Mouse (Mus musculus): ENCODE measurements around the gene Crocc.

The Crocc gene

DNA sequence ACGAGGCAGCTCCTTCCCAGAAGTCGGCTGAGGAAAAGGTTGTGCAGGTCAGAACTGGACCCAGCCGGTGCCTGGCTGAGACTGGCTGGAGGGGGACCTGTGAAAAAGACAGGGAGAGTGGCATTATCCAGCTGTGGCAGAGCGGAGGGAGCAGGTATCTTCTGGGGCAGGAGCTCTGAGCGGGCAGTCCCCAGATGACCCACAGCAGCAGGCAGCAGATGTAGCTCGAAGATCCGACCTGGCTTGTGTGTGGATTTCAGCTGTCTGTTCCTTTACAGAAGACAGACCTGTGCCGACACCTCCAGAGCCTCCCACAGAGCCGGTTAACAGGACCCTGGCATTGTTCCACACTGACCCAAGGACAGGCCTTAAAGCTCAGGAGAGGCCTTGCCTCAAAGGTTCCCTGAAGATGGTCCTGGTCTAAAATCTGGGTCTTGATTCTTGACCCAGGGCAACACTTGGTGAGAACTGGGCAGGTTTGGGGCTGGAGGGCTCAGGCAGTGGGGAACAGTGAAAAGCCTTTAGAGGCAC lies 7.2 kb upstream of the Crocc start:
- no peak for DNase-seq (ENCODE audit: low spot score in 2 of 2)

DNA sequence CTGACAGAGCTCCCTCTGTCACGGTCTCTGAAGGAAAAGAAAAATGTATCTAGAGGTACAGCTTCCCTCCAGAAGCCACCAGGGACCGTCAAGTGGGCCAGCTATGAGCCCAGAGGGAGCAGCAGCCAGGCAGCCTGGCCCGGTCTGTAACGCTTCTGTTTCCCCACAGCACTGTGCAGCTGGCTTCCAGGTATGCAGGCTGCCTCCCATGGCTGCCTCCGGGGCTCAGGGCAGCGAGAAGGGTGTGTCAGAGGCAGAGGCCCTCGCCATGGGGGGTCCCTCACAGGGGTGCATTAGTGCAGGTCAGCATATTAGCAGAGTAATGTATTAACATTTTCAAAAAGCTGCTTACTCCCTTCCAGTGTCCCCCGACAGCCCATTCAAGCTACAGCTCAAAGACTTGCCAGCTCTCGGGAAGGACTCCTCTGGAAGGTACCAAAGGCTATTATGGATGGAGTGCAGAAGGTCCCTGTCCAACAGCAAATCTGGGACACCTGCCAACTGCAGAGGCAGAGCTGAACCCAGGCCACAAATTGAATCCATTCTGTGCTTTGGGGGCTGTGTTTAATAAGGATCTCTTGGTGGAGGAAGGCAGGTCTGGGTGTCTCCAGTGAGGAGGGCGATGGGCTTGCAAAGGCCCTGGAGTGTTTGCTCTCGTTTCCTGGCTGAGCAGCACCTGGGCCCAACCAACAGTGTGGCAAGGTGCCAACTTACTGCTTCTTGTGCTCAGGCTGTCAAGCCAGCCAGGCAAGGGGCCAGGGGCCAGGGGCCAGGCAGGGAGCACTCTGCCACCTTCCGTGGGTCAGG lies 6.6 kb upstream of the Crocc start:
- DNase-seq (ENCODE audit: low spot score in 2 of 2): no peak

DNA sequence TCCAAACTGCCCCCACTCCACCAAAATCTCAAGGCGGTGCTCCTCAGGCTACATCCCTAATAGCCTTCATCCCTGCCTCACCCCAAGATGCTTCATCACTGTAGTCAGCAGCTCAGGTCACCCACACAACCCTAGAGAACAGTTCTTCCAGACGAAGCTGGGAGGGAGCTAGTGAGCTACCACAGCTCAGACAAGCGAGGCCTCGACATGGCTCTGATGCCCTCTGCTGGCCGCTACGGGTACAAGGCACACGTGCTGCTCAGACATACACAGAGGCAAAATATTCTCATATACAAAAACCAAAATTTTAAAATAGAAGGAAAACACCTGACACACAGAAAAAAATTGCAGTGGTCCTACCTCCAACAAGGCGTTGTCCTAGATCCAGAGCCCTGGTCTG lies 4.8 kb upstream of the Crocc start:
- DNase-seq (ENCODE audit: low spot score in 2 of 2): peak; percentile 80 to 84

DNA sequence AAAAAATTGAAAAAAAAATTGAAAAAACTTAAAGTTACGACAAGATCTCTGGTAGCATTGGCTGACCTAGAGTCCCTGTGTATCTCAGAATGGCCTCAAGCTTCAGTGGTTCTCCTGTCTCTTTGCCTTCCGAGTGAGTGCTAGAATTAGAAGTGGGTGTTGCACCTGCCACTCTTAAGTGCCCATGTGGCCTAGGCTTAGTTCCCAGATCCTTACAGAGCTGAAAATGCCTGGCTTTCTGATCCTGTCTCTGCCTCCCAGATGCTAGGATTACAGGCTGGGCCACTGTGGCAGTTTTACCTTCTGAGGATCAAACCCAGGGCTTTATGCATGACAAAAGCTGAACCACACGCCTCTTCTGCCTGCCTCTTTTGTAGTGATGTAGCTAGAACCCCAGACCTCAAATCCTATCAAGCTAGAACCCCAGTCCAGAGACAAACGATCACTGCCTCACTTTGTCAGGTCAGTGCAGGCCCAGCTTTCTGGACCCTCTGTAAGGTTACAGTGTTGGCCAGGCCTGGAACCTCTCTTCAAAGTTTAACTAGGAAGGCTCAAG lies 3.8 kb upstream of the Crocc start:
- no peak for DNase-seq (ENCODE audit: low spot score in 2 of 2)

DNA sequence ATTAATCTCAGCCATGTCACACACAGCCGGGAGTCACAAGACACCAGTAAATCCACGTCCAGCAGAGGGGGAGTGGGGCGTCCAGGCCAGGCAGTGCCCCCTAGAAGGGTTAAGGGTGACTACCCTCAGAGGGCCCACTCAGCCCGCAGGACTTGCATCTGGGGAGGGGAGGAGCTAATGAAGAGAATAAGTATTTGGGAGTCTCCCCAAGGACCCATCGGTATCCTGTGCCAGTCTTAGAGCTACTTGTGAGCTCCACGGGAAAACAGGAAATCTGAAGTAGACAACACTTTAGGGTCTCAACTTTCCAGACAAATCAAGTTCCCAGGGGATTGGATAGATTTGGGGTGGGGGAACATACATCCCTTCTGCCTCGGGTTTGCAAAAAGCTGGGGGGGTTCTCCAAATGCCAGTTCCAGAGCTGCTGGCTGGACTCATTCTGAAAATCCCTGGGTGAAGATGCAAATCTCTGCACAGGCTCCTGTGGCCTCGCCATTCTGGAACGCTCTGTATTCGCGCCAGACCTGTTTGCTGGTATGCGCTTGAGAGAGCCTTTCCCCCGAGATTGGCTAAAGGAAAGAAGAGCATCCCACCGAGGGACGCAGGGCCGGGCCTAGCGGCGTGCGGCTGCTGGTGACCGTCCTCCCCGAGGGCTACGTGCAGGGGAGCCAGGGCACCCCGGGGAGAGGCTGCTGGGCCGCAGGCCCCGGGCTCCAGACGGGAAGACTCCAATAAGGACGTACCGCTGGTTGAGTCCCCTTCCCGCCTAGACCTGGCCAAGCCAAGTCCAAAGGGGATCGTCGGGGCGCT lies 529 bp downstream of the Crocc start:
- no peak for DNase-seq (ENCODE audit: low spot score in 2 of 2)

DNA sequence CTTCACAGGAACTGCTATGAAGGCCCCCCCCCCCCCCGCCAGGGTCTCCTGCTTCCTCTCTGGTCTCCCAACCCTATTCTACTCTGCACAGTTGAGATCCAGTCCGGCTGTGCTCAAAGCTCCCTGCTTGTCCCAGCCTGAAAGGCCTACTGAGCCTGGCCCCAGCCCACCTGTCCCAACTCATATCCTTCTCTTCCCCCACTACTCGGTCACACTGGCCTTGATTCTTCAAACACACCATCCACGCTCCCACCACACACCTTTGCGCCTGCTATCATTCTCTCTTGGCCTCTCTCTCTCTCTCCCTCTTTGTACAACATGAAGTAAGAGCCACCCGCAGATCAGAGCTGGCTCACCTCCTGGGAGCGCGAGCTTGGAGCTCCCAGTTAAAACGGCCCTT lies 1.5 kb downstream of the Crocc start:
- no peak for DNase-seq (ENCODE audit: low spot score in 2 of 2)

DNA sequence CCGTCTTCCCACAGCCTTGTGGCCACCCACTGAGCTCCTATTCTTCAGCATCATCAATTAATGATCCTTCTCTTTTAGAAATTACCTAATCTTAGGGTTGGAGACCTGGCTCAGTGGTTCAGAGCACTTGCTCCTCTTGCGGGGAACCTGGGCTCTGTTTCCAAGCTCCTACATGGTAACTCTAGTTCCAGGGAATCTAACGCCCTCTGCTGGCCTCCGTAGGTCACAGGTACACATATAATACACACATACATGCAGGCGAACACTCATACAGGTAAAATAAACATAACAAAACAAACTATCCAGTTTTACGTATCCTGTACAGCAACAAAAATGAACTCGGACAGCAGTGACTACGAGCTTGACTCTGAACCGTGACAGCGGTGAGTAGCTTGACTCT lies 3.4 kb downstream of the Crocc start:
- DNase-seq (ENCODE audit: low spot score in 2 of 2): no peak

DNA sequence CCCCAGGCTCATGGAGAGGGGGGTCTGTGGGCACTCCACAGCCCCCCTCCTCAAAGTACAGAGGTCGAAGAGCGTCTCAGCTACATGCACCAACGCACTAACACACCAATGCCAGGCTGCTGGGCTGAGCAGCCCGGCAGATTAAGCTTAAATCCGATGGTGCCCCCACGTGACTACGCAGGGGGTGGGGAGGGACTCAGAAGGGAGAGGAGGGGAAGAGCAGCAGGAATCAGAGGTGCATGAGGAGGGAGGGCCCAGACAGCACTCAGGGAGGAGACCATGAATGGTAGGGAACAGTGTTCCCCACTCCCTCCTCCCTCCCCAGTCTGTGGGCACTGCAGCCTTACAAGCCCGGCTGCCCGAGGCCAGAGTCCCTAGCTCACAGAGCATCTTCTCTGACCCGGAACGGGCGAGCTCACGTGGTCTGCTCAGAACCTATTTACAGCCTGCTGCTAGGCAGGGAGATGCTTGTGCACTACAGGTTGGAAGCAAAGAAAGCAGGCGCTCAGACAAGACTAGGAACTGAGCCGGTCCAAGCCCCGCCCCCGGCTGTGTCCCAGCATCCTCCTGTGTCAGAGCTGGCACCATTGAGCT lies 6.7 kb downstream of the Crocc start:
- DNase-seq (ENCODE audit: low spot score in 2 of 2): no peak

DNA sequence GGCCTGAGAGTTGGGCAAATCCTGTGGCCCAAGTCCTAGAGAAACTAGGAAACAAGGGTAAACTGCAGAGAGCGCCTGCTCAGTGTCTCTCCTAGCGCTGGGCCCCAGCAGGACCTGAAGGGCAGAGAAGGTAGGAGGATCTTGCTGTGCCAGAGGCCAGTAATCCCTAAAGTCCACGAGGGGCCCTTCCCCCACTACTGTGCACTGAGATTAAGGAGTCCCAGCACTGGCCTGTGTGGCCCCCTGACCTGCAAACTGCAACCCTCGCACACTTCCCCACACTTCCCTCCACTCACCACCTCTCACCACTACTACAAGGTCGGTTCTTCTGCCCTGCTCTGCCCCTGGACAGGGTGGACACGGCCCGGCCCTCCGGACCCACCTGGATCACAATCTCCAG lies 7.2 kb downstream of the Crocc start:
- DNase-seq (ENCODE audit: low spot score in 2 of 2): no peak

DNA sequence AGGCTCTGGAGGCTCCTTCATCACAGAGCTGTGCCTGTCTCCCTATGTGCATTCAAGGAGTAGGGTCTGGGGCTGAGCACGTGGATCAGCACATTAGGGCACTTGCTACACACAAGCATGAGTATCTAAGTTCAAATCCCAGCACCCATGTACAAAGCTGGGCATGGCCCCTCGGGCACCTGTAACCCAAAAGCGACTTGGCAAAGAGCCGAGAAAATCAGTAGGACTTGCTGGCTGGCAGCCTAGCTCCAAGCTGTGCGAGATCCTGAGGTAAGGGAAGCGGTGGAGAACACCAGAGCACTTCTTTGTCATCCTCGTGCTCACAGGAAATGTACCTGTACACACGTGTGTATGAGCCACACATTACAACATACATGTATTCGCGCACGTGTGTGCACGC lies 7.9 kb downstream of the Crocc start:
- no peak for DNase-seq (ENCODE audit: low spot score in 2 of 2)

DNA sequence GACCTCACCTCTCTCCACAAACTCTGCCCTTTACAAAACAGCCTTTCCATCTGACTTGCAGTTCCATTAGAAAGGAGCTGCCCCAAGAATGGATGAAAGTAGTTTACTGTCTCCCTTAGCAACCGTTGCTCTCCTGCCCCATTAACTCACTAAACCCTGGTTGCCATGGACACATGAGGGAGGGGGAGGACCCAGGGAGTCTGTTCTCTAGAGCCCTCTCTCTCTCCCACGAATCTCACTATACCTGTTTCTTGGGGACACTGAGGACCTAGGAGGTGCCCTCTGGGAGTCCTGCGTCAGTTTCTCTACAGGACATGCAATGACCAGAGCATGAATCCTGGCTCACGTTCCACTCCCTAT lies 10.9 kb downstream of the Crocc start:
- no peak for DNase-seq (ENCODE audit: low spot score in 2 of 2)

DNA sequence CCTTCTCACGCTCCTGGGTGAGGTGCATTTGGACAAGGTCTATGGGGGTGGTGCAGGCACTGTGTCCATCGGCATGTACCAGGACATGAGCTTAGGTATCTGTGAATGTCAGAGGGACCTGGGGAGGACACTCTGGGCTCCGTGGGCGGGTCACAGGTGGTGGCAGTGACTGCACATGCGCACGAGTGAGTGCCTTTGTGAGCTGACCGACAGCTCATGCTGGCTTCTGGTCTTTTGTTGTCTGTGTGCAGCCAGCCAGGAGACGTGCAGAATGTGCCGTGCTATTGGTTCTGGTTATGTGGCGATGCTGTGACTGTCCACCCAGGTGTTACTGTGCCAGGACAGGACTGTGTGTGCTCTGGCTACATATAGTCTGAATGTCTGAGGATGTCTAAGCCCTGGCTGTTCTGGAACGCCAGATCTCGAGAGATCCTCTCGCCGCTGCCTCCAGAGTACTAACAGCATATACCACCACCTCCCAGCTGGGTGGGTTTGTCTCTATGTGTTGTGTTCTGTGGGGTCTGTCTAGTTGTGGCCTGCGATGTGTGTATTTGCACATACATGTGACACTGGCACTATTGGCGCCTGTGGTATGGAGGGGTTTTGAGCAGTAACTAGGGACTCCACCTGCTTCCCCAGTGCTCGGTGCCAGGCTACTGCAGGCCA lies 11.4 kb downstream of the Crocc start:
- no peak for DNase-seq (ENCODE audit: low spot score in 2 of 2)

DNA sequence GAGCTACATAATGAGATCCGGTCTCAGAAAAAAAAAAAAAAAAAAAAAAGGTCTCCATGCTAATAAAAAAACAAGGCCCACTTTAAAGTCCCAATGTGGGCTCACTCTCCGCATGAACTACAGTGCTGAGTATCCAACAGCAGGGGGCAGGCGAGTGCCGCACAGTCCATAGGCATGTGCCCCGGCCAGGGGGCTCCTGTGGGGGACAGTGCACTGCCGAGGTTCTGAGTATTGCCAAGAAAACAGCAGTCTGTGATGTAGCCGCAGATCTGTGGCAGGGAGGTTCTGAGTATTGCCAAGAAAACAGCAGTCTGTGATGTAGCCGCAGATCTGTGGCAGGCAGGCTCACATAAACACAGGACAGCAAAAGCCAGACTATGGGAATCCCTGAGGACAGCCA lies 15.5 kb downstream of the Crocc start:
- peak in 1 of 2 experiments; percentile 37 for DNase-seq (ENCODE audit: low spot score in 2 of 2)

DNA sequence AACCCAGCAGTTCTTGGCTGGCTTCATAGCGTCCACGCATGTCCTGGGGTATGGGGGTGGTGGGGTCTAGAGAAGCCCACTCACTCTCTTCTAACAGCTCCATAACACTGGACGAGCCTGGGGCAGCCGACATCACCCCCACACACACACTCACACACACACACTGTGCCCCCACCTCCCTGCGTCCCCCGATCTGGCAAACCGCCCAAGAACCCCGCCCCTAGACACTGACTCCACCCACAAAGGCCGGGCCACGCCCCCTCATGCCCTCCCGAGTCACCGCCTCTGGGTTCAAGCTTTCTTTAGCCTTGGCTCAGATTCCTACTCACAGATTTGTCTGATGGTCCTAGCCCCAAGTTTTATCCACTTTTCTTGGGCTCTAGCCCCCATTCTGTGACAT lies 19.2 kb downstream of the Crocc start:
- DNase-seq (ENCODE audit: low spot score in 2 of 2): no peak

DNA sequence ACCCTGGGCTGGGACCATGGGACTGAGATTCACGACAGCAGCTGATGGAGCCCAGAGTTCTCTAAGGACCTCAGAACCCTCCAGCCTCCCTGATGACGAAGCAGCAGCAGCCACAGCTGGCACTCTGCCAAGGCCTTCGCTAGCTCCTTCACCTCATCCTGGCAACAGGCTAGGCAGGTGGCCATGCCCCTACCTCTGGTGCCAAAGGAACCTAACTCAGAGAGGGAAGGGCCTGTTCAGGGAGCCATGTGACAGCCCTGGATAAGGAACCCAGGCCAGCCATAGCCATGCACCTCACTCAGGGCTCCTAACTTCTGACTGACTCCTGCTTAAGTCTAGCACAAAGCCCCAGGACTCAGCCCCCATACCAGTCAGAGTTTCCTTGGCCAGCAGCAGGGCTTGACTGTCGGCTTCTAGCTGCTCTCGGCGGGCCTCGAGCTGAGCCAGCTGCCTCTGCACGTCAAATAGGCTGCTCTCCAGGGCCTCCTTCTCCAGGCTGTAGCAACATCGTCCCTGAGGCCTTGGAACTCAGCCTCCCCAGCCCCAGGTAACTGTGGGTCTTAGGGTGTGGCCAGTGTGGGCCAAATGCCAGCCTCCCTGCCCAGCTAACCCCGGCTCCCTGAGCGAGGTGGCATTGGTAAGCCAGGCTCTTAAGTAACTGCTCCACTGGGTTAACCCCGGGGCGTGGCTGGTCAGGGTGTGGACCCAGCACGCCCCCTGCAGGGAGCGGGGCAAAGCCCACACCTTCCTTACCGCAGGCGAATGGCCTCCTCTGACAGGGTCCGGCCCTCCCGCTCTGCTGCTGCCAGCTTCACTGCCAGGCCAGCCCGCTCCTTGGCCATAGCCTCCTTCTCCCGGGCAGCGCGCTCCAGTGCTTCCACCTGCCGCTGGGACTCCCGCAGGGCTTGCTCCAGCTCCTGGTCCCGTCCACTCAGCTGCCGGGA lies 26.5 kb downstream of the Crocc start:
- no peak for DNase-seq (ENCODE audit: low spot score in 2 of 2)

DNA sequence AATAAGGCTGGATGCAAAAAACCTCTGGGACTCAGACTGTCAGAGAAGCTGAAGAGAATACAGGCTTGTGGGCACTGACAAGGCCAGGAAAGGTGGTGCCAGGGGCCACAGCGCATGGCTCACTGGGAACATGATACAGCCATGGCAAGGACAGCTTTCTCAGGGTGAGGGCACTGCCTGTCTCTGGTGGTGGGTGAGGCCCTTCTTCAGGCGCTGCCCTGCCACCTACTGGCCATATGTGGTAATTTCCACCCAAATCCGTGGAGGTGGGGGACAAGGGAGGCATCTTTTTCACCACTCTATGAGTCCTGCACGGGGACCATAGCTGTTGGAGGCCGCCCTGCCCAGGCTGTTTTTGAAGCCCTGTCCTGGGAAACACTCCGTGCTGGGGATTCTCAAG lies 28.6 kb downstream of the Crocc start:
- peak; percentile 60 to 72 for DNase-seq (ENCODE audit: low spot score in 2 of 2)

DNA sequence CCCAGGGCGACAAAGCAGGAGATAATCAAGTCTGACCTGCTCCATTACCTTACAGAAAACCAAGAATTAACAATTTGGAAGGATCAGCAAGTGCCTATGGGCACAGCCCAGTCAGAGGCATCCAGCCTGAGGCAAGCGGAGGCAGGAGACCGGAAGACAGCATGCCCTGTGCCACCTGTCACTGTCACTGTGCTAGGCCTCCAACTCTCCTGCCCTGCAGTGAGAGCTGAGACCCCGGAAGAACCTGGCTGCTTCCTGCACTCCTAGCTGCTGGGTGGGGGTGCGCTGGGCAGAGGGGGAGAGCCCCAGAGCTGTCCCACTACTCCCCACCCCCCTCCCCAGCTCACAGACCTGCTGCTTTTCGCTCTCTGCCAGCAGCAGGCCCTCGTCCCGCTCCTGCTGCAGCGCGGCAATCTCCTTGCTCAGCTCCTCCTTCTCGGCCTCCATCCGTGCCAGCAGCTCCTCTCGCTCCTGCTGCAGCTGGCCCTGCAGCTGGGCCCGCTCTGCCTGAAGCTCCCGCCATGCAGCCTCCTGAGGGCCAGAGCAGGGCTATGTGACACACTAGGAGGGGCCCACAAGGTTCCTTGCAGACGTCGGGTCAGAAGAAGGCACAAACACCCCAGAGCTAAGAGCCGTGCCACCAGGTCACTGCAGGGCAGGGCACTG lies 29.7 kb downstream of the Crocc start:
- DNase-seq (ENCODE audit: low spot score in 2 of 2): no peak

DNA sequence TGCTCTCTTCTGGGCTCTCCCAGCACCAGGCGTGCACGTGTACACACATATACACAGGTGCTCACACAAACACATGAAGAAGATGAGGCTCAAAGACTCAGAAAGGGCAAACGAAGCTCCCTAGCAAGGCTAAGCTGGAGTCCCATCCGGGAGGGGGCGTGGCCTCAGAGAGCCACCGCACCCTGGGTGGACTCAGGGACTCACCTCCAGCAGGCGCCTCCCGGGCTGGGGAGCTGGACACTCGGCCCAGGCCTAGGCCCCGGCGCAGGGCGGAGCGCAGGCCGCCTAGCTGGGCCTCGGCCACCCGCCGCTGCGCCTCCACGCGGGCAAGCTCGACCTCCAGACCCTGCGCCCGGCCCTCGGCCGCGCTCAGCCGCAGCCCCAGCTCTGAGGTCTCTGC lies 35.4 kb downstream of the Crocc start:
- no peak for DNase-seq (ENCODE audit: low spot score in 2 of 2)

DNA sequence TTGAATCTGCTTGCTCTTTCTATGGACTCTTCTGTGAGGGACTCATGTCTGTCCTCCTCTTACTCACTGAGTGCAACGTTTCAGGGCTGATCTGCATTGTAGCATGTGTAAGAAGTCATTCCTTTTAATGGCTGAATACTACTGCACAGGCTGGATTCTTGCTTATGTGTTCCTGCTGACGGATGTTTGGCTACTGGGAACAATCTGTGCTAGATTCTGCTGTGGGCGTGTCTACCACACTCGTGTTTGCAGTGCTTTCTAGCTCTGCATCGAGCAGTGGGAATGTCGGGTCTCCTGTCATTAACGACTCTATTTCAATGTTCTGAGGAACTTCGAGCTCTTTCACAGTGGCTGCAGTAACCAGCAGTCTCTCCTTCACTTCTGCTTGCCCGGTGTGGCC lies 36.3 kb downstream of the Crocc start:
- DNase-seq (ENCODE audit: low spot score in 2 of 2): no peak

DNA sequence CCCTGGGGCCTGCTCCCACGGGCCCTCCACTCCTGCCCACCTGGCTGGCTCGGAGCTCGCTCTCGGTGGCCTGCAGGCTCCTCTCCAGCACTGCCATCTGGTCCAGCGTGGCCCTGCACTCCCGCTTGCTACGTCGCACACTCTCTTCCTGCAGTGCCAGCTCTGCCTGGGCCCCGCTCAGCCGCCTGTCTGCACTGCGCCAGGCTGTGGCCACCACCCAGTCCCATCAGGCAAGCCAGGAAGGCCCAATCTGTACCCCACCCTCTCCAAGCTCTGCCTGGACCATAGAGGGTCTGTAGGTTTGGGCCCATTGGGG lies 38.8 kb downstream of the Crocc start:
- DNase-seq (ENCODE audit: low spot score in 2 of 2): no peak
